Mouse (Mus musculus): Measurements from ENCODE around the gene Cdc7. TPM values are rescaled to one million over a fixed set of nuclear protein-coding genes. Genes with fewer than 3 reads are reported as not detected.

The Cdc7 gene
- total RNA-seq (2021), result under 1 TPM; 0.31 to 0.47 TPM
- long read RNA-seq, experiment 1, partial matches to known transcripts, result 0 of 1 reads
- long read RNA-seq, experiment 1, other reads (novel, unspliced or antisense), result 1 of 1 reads
- long read RNA-seq, experiment 2, partial matches to known transcripts, result 0 of 1 reads
- long read RNA-seq, experiment 2, other reads (novel, unspliced or antisense), result 0 of 1 reads

GRCm38 (mm10) chr5:106963584-106964512 is at the start of gene Cdc7:
Cdc7 (plus strand) TSS chr5:106964322.
- no peak for TF ChIP-seq CTCF (IDR thresholded peaks at IDR 0.05)
- intact Hi-C loops (cut with DNase I), result no loop called here
- peak within 1 kb of the TSS; percentile 79 for H3K27ac ChIP-seq

GRCm38 (mm10) chr5:106919315-106919714 is 44.8 kb upstream of the Cdc7 start:
- intact Hi-C loops (cut with DNase I), result no loop called here
- Histone ChIP-seq H3K27ac (no peak overlapping the region), H3K4me3 (no peak overlapping the region)
- no peak for TF ChIP-seq CTCF (IDR thresholded peaks at IDR 0.05)
- no peak for DNase-seq

More at GRCm38 (mm10) chr5:106963584-106964512, at the start of gene Cdc7:
- peak within 1 kb of the TSS; percentile 96 for H3K4me3 ChIP-seq
- DNase-seq, result peak; percentile 94

- TF ChIP-seq CTCF (IDR thresholded peaks at IDR 0.05), result no peak
- H3K4me3 ChIP-seq, result peak within 1 kb of the TSS; percentile 78
- DNase-seq, result peak; percentile 45
- intact Hi-C loops (cut with DNase I), result no loop called here
- H3K27ac ChIP-seq, result no peak within 1 kb of the TSS
Observed at GRCm38 (mm10) chr5:106925488-106926368, 38.4 kb upstream of the Cdc7 start, which contains the start of gene Hfm1. Hfm1 (minus strand) TSS chr5:106926321.

GRCm38 (mm10) chr5:106926369-106926686 is 37.8 kb upstream of the Cdc7 start:
- DNase-seq, result no peak
- Histone ChIP-seq H3K4me3 (peak overlapping the region; percentile 78), H3K27ac (no peak overlapping the region)
- intact Hi-C loops (cut with DNase I), result no loop called here
- no peak for TF ChIP-seq CTCF (IDR thresholded peaks at IDR 0.05)

- TF ChIP-seq CTCF (IDR thresholded peaks at IDR 0.05), result no peak
- DNase-seq, result no peak
- H3K27ac ChIP-seq, result no peak overlapping the region
- intact Hi-C loops (cut with DNase I), result no loop called here
- no peak overlapping the region for H3K4me3 ChIP-seq
Observed at GRCm38 (mm10) chr5:106927996-106928395, 36.1 kb upstream of the Cdc7 start.

- Histone ChIP-seq H3K27ac (no peak overlapping the region), H3K4me3 (no peak overlapping the region)
- TF ChIP-seq CTCF (IDR thresholded peaks at IDR 0.05), result no peak
- intact Hi-C loops (cut with DNase I), result no loop called here
- DNase-seq, result no peak
Observed at GRCm38 (mm10) chr5:106946342-106946741, 17.8 kb upstream of the Cdc7 start.

GRCm38 (mm10) chr5:106948683-106949082 is 15.4 kb upstream of the Cdc7 start:
- H3K27ac ChIP-seq, result no peak overlapping the region
- no peak for DNase-seq
- intact Hi-C loops (cut with DNase I), result no loop called here
- no peak overlapping the region for H3K4me3 ChIP-seq
- no peak for TF ChIP-seq CTCF (IDR thresholded peaks at IDR 0.05)

- no peak overlapping the region for H3K27ac ChIP-seq
- no peak overlapping the region for H3K4me3 ChIP-seq
- TF ChIP-seq CTCF (IDR thresholded peaks at IDR 0.05), result no peak
- intact Hi-C loops (cut with DNase I), result no loop called here
- DNase-seq, result no peak
Observed at GRCm38 (mm10) chr5:106956467-106956866, 7.7 kb upstream of the Cdc7 start.

GRCm38 (mm10) chr5:106959031-106959430 is 5.1 kb upstream of the Cdc7 start:
- no peak overlapping the region for H3K4me3 ChIP-seq
- no peak overlapping the region for H3K27ac ChIP-seq
- TF ChIP-seq CTCF (IDR thresholded peaks at IDR 0.05), result no peak
- intact Hi-C loops (cut with DNase I), result no loop called here
- no peak for DNase-seq

- DNase-seq, result no peak
- intact Hi-C loops (cut with DNase I), result no loop called here
- Histone ChIP-seq H3K27ac (no peak overlapping the region), H3K4me3 (no peak overlapping the region)
- no peak for TF ChIP-seq CTCF (IDR thresholded peaks at IDR 0.05)
Observed at GRCm38 (mm10) chr5:106960451-106960850, 3.7 kb upstream of the Cdc7 start.

- peak overlapping the region; percentile 79 for H3K27ac ChIP-seq
- intact Hi-C loops (cut with DNase I), result no loop called here
- peak overlapping the region; percentile 96 for H3K4me3 ChIP-seq
- no peak for DNase-seq
- TF ChIP-seq CTCF (IDR thresholded peaks at IDR 0.05), result no peak
Observed at GRCm38 (mm10) chr5:106964513-106965014, 442 bp downstream of the Cdc7 start.

- H3K27ac ChIP-seq, result no peak overlapping the region
- no peak for TF ChIP-seq CTCF (IDR thresholded peaks at IDR 0.05)
- DNase-seq, result no peak
- intact Hi-C loops (cut with DNase I), result no loop called here
- no peak overlapping the region for H3K4me3 ChIP-seq
Observed at GRCm38 (mm10) chr5:106966443-106966842, 2.3 kb downstream of the Cdc7 start.

Data from gastrocnemius, adult 2 months (tissue).